Mouse (Mus musculus): Measurements from ENCODE around the gene Rho. TPM values are rescaled to one million over a fixed set of nuclear protein-coding genes. Genes with fewer than 3 reads are reported as not detected.

The Rho gene
- polyA plus RNA-seq, 1 experiment from 2014 or later: 0.17 TPM

DNA sequence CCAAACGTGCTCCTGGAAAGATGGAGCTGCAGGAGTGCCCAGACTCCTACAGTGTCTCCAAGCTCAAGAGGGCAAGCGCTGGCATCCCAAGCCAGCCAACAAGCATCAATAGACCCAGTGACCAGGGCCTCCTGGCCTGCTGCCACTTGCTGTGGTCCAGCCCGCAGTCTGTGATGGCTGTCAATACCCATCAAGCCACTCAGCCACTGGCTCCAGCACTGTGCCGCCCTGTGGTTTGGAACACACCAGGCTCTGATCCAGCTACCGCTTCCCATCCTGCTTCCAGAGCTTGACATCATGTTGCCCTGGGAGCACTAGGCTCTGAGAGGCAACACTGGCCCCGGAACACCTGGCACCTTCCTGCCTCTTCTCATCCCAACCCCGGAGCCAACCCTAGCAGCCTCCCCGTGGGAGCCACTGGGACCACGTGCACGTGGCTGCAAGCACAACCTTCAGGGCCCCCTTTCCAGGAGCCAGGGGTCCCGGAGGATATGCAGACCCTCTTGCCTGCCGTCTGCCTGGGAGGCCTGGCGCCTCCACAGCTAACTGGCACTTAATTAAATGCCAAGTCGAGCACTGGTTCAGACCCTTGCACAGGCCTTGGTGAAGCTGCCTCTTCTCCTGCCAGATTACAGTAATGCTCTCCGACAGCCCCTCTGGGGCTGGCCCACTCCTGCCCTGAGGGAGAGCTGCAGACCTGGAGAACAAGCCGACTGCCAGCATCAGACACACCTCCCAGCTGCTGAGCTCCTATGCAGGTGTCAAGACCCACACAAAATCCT lies 42.5 kb downstream of the Rho start:
- no peak for DNase-seq (ENCODE audit: low spot score)
- Histone ChIP-seq H3K4me1 (peaks cover 16% of the 10 kb centered on the region), H3K27me3 (ENCODE audit: low read depth, poor library complexity, severe bottlenecking) (no peaks in the 10 kb centered on the region), H3K36me3 (no peaks in the 10 kb centered on the region), H3K9me3 (replicated peaks) (no peaks in the 10 kb centered on the region), H3K27ac (replicated peaks) (peak overlapping the region; percentile 17; the same call in 1 of the 2 replicates), H3K4me3 (no peak overlapping the region)
- WGBS: 88% methylated on average over 16 of the region's 16 CpGs

DNA sequence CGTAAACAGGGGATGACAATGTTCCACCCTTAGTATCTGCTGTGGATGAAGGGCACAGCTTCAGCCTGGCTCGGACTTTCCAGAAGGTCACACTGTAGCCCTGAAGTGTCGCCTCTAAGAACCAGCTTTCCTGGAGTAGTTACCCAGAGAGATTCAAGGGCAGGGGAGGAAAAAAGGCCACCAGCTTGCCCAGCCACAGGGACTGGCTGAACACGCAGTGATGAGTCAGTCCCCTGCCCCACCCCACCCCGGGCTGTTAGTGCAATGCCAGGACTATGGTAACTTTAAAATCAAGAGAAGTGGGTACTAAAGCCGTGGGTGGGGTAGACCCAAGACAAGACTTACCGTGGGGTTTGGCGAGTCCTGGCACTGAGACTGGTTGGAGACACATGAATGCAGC lies 44.1 kb downstream of the Rho start:
- peaks cover 24% of the 10 kb centered on the region for H3K4me1 ChIP-seq
- no peak overlapping the region for H3K4me3 ChIP-seq
- WGBS: 91% methylated on average over 8 of the region's 8 CpGs
- no peak for DNase-seq (ENCODE audit: low spot score)
- H3K36me3 ChIP-seq: no peaks in the 10 kb centered on the region
- no peak overlapping the region for H3K27ac ChIP-seq (replicated peaks)
- H3K27me3 ChIP-seq (ENCODE audit: low read depth, poor library complexity, severe bottlenecking): no peaks in the 10 kb centered on the region
- H3K9me3 ChIP-seq (replicated peaks): no peaks in the 10 kb centered on the region

DNA sequence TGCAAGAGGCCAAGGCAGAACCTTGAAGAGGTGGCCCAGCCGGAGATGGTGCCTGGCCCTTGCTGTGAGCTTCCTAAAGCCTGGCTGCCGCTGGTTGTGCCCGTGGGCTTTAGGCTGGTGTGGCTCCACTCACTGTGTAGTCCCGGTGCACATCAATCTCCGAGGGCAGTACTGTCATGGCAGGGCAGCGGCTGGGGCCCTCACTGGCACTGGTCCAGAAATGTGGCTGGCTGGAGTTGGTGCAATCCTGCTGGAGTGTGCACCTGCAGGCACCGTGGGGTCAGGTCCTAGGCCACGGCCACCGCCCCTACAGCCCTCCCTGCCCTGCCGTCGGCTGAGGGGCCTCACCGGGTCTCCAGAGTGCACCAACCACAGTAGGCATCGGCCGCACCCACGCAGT lies 46.3 kb downstream of the Rho start:
- Histone ChIP-seq H3K4me3 (no peak overlapping the region), H3K4me1 (peaks cover 14% of the 10 kb centered on the region), H3K27me3 (ENCODE audit: low read depth, poor library complexity, severe bottlenecking) (no peaks in the 10 kb centered on the region), H3K36me3 (no peaks in the 10 kb centered on the region), H3K9me3 (replicated peaks) (no peaks in the 10 kb centered on the region), H3K27ac (replicated peaks) (no peak overlapping the region; the same call in 1 of the 2 replicates)
- WGBS: 93% methylated on average over 15 of the region's 15 CpGs
- DNase-seq (ENCODE audit: low spot score): no peak

DNA sequence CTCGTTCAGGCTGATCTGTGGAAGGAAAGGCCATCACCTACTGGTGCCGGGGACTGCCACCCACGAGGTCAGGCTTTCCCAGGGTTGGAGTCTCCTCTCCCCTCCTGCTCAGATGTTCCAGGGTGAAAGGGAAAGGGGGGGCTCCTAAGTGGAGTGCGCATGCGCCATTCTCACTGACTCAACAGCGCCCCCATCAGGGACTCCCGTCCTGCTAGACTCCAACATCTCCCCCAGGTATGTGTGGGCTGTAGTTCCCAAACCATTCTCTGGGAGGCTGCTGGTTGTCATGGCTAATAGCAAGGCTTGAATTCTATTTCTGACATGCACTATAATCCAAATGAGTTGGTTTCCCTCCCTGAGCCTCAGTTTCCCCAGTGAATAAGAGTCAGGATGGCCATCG lies 47.0 kb downstream of the Rho start:
- no peaks in the 10 kb centered on the region for H3K9me3 ChIP-seq (replicated peaks)
- no peak overlapping the region for H3K27ac ChIP-seq (replicated peaks)
- no peaks in the 10 kb centered on the region for H3K36me3 ChIP-seq
- H3K4me3 ChIP-seq: no peak overlapping the region
- peaks cover 15% of the 10 kb centered on the region for H3K4me1 ChIP-seq
- no peak for DNase-seq (ENCODE audit: low spot score)
- WGBS: 60% methylated on average over 8 of the region's 8 CpGs
- no peaks in the 10 kb centered on the region for H3K27me3 ChIP-seq (ENCODE audit: low read depth, poor library complexity, severe bottlenecking)

DNA sequence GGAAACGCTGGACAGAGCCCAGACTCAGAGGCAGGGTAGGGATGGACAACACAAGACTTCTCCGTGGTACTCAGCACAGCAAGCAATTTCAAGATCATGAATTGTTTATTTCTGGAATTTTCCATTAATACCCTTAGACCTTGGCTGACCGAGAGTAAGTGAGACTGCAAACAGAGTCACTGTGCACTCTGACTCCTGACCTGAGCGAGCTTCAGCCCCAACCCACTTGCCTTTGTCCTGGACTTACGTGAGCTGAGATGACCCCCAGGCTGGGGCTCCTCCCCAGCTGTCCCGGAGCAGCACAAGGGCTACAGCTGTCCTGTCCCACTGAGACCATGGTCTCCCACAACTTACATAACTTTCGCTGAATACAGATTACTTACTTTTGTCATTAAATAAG lies 51.3 kb downstream of the Rho start:
- DNase-seq (ENCODE audit: low spot score): no peak
- Histone ChIP-seq H3K4me1 (peaks cover 52% of the 10 kb centered on the region), H3K27me3 (ENCODE audit: low read depth, poor library complexity, severe bottlenecking) (peaks cover 19% of the 10 kb centered on the region; the same call in 1 of the 2 replicates), H3K9me3 (replicated peaks) (no peaks in the 10 kb centered on the region), H3K36me3 (no peaks in the 10 kb centered on the region), H3K27ac (replicated peaks) (no peak overlapping the region), H3K4me3 (no peak overlapping the region)
- 69% methylated on average over 7 of the region's 7 CpGs for WGBS

DNA sequence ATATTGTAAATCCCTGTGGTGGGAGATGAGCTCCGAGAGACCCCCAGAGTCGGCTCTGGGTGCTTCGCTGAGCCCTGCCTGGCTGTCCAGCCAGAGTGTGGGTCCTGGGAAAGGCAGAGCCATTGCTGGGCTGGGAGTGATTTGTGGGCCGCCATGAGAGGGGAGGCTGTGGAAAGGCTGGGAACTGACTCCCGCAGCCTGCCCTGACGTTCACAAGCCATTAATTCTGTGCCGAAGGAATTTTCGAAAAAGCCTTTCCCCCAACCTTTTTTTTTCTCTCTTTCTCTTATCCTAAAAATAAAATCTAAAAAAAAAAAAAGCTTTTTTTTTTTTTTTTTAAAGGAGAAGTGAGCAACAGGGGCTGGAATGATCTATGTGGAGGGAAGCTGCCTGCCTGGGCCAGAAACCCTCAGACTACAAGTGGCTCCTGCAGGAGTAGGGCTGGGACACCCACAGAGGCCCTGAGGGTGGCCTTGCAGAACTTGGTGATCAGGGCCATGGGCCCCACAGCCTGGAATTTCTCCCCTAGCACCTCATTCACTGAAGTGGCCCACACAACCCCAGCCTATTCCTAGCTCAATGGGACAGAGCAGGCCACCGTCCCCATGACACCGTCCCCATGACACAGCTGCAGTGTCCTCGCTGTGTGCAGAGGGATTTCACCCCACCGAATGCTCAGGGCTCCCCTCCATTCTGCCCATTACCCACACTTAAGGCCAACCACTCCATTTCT lies 51.9 kb downstream of the Rho start:
- Histone ChIP-seq H3K27me3 (ENCODE audit: low read depth, poor library complexity, severe bottlenecking) (peaks cover 21% of the 10 kb centered on the region; the same call in 1 of the 2 replicates), H3K36me3 (no peaks in the 10 kb centered on the region), H3K9me3 (replicated peaks) (no peaks in the 10 kb centered on the region), H3K4me3 (no peak overlapping the region), H3K27ac (replicated peaks) (no peak overlapping the region), H3K4me1 (peaks cover 52% of the 10 kb centered on the region)
- 71% methylated on average over 12 of the region's 12 CpGs for WGBS
- DNase-seq (ENCODE audit: low spot score): no peak

DNA sequence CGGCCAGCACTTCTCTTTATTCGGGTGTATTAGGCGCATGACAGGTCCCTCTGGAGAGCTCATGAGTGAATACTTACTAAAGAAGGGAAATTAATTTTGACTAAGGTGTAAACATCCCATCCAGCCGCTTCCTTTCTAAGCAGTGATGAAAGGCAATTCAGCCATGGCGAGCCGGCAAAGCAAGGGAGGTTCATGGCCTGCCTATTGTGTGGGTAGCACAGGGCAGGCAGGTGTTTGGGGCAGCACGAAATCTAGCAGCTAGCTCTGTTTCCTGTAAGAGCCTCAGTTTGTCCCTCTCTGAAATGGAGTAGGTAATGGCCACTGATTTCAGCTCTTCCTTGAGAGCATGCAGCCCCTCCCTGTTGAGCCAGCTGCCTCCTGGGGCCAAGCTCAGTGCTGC lies 53.0 kb downstream of the Rho start:
- Histone ChIP-seq H3K9me3 (replicated peaks) (no peaks in the 10 kb centered on the region), H3K4me1 (peaks cover 52% of the 10 kb centered on the region), H3K27me3 (ENCODE audit: low read depth, poor library complexity, severe bottlenecking) (peaks cover 32% of the 10 kb centered on the region), H3K36me3 (no peaks in the 10 kb centered on the region), H3K27ac (replicated peaks) (peak overlapping the region; percentile 6; the same call in 1 of the 2 replicates), H3K4me3 (no peak overlapping the region)
- no peak for DNase-seq (ENCODE audit: low spot score)
- 84% methylated on average over 7 of the region's 7 CpGs for WGBS

DNA sequence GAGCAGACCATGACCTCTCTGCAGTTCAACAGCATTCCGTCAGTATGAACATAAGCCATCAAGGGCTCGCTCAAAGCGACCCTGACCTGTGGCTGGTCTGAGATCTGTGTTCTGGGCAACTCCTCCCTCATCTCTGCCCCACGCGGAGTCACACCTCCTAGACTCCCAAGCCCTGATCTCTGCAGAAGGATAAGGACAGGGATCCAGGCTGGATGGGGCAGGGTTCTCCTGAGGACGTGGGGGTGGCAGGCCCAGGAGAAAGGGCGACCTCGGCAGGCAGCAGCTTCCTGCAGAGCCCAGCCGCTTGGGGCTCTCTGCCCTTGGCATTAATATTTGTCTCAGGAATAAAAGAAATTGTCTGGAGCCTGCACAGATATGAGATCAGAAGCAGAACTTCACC lies 54.1 kb downstream of the Rho start:
- no peak overlapping the region for H3K4me3 ChIP-seq
- H3K36me3 ChIP-seq: no peaks in the 10 kb centered on the region
- no peaks in the 10 kb centered on the region for H3K9me3 ChIP-seq (replicated peaks)
- H3K27ac ChIP-seq (replicated peaks): no peak overlapping the region
- 72% methylated on average over 9 of the region's 9 CpGs for WGBS
- peaks cover 43% of the 10 kb centered on the region for H3K4me1 ChIP-seq
- H3K27me3 ChIP-seq (ENCODE audit: low read depth, poor library complexity, severe bottlenecking): peaks cover 42% of the 10 kb centered on the region
- no peak for DNase-seq (ENCODE audit: low spot score)

DNA sequence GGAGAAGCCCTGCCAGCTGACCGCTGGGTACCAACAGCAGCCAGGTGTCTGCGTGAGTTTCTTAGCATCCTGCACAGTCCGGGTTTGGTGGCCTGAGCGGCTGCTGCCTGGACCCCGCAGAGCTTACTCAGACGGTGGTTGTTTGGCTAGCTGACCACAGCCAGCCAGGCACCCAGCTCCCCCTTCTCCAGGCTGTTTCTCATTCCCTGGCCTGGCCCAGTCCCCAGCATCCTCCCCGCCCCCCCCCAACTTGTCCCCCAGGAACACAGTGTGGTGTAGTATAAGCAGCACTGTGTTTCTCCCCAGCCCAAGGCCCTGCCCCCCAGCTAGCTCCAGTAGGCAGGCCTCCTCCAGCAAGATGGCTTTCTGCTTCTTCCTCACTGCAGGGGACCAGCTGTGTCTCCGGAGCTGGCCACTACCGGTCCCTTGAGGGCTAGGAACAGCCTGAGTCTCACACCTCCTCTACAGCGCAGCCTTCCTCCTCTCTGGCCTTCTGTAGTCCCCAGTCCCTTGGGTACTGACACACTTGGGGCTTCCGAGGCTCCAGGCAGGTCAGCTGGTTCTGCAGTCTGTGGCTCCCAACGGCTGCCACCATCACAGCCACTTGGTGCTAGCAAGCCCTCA lies 55.0 kb downstream of the Rho start:
- H3K27ac ChIP-seq (replicated peaks): peak overlapping the region; percentile 55
- H3K36me3 ChIP-seq: no peaks in the 10 kb centered on the region
- no peak for DNase-seq (ENCODE audit: low spot score)
- H3K27me3 ChIP-seq (ENCODE audit: low read depth, poor library complexity, severe bottlenecking): peaks cover 52% of the 10 kb centered on the region
- 0 out of 2 replicates have a peak overlapping the region, but pooled peaks have one; percentile 9 for H3K4me3 ChIP-seq
- H3K4me1 ChIP-seq: peaks cover 49% of the 10 kb centered on the region
- no peaks in the 10 kb centered on the region for H3K9me3 ChIP-seq (replicated peaks)
- 53% methylated on average over 12 of the region's 12 CpGs for WGBS

DNA sequence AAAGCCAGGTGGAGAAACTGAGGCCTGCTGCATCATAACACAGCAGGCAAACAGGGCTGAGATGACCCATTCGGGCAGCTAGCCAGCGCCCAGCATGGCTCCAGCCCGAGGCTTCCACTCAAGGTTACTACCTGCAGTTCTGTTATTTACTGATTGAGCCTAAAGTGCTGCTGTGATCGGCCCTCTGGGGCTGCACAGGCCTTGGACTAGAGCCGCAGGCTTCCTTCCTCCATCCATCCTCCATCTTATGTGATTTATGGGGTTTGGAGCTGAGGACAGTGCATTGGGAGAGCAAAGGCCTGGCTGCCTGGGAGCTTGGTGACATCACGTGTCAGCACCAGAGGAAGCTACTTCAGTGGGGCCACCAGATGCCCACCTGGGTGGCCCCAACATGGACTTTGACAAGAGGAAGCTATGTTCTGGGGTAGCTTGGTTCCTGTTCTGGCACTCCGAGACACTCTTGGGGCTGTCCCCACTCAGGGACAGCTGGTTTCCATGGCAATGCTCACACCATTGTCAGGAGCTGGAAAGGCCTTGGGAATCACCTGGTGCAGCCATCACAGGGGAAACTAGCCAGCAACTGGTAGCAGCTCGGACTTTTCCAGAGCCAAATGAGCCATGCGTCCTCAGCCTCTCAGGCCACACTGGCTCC lies 55.7 kb downstream of the Rho start:
- H3K9me3 ChIP-seq (replicated peaks): no peaks in the 10 kb centered on the region
- H3K27ac ChIP-seq (replicated peaks): peak overlapping the region; percentile 55
- H3K36me3 ChIP-seq: no peaks in the 10 kb centered on the region
- 71% methylated on average over 9 of the region's 9 CpGs for WGBS
- H3K4me3 ChIP-seq: no peak overlapping the region
- peaks cover 58% of the 10 kb centered on the region for H3K27me3 ChIP-seq (ENCODE audit: low read depth, poor library complexity, severe bottlenecking)
- DNase-seq (ENCODE audit: low spot score): no peak
- H3K4me1 ChIP-seq: peaks cover 55% of the 10 kb centered on the region

DNA sequence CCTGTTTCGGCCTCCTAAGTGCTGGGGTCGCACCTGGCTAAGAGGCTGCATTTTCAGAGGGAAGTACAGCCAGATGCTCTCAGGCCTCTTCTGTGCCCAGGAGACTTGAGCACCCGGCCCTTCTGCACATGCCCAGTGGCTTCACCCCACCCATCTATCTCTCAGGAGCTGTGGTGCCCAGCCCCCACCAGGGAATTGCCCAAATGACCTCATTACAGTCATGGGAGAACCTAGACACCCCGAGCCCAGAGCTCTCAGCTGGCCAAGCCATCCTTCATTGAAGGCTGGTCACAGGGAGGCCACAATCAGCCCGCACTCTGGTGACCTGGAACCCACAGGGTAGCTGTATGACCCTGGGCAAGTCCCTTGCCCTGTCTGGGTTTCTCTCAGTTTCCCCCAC lies 57.5 kb downstream of the Rho start:
- no peak for DNase-seq (ENCODE audit: low spot score)
- Histone ChIP-seq H3K4me3 (peak overlapping the region; percentile 7; the same call in 1 of the 2 replicates), H3K4me1 (peaks cover 63% of the 10 kb centered on the region), H3K27me3 (ENCODE audit: low read depth, poor library complexity, severe bottlenecking) (peaks cover 76% of the 10 kb centered on the region), H3K9me3 (replicated peaks) (no peaks in the 10 kb centered on the region), H3K27ac (replicated peaks) (no peak overlapping the region), H3K36me3 (no peaks in the 10 kb centered on the region)
- WGBS: 85% methylated on average over 5 of the region's 5 CpGs

DNA sequence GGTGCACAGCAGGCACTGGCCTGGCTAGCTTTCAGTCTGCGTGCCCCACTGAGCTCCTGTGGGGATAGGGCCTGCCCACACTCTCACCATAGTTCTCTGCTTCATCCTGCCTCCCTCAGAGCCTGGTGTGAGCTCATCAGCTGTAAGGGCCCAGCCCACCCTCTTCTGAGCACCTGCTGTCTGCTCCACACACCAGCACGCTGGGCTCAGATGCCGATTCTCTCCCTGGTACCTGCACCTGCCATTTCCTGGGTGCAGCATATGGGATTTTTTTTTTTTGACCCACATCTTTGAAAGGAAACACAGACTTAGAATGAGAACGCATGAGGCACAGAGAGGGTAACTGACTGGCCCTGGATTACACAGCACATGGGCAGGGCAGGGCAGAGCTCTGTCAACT lies 58.1 kb downstream of the Rho start:
- DNase-seq (ENCODE audit: low spot score): no peak
- Histone ChIP-seq H3K9me3 (replicated peaks) (no peaks in the 10 kb centered on the region), H3K27ac (replicated peaks) (no peak overlapping the region), H3K36me3 (no peaks in the 10 kb centered on the region), H3K4me3 (0 out of 2 replicates have a peak overlapping the region, but pooled peaks have one; percentile 9), H3K4me1 (peaks cover 63% of the 10 kb centered on the region), H3K27me3 (ENCODE audit: low read depth, poor library complexity, severe bottlenecking) (peaks cover 82% of the 10 kb centered on the region)
- WGBS: 66% methylated on average over 4 of the region's 4 CpGs
